Mouse (Mus musculus): Measurements from ENCODE around the gene Susd6.
A peak's percentile ranks its signal among the peaks of the same experiment; 100 is the strongest.
"Not testable (repeated sequence)": the region's sequence is repeated elsewhere in the genome, so short reads cannot be mapped to it uniquely, and the experiment has no call there.

Gene Susd6

DNA sequence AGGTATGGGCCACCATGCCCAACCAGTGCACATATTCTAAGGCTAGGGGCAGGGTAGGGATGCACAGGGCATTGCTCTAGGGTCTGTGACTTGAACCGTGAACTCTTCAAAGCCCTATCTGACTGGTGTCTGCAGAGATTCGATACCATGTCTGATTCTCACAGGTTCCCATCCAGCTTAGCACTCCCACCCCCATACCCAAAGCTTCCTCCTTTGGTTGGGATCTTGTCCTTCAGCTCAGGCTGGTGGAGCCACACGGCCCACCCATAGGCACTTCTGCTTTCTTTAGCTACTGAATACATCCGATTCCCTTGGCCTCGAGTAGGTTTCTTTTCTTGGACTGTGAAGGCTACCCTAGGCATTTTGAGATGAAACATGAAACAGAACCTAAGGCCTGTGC lies 5.3 kb upstream of the Susd6 start:
- DNase-seq (ENCODE audit: low read depth in 2 of 2, low spot score in 2 of 2), result no peak

DNA sequence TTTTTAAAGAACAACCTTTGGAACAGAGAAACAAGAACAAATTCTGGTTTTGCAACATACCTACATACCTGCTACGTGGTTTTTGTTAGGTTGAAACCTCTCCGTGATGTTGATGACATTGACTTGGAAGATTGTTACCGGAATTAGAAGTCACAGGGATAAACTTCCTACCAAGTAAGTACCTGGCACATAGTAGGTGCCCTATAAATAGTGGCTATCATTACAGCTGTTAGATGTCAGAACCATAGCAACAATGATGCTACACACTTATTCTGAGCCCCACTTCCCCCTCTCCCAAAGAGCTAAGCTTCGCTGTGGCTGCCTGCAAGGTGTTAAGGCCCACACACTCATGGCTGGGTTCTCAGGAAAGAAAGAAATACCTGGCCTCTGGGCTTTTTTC lies 4.7 kb upstream of the Susd6 start:
- no peak for DNase-seq (ENCODE audit: low read depth in 2 of 2, low spot score in 2 of 2)

DNA sequence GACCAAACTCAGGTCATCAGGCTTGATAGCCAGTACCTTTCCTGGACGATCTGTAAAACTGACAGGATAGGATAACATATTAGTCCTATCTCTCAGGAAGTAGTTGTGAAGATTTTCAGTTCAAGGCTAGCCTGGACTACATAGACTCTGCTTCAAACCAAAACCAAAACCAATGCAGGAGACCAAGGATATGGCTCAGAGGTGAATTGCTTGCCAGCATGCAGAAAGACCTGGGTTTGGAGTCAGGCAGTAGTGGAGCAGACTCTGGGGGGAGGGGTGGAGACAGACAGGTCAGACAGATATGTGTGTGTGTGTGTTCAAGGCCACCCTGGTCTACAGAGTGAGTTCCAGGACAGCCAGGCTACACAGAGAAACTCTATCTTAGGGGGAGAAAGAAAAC lies 3.7 kb upstream of the Susd6 start:
- no peak for DNase-seq (ENCODE audit: low read depth in 2 of 2, low spot score in 2 of 2)

DNA sequence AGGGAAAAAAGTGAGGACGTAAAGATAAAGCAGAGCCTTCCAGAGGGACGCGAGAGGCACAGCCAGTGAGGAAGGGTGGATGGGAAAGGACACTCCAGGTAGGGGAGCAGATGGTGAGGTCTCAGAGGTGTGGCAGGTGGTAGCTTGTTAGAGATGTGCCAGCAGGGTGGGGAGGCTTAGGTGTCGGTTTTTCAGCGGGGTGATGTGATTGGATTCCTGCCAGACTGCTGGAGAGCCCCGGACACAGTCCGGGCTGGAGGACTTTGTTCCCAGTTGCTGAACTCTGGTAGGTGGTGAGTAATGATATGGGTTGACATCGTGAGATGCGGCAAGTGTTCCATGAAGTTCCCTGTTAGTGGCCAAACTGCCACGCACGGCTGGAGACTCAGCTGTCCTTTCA lies 2.7 kb upstream of the Susd6 start:
- no peak for DNase-seq (ENCODE audit: low read depth in 2 of 2, low spot score in 2 of 2)

DNA sequence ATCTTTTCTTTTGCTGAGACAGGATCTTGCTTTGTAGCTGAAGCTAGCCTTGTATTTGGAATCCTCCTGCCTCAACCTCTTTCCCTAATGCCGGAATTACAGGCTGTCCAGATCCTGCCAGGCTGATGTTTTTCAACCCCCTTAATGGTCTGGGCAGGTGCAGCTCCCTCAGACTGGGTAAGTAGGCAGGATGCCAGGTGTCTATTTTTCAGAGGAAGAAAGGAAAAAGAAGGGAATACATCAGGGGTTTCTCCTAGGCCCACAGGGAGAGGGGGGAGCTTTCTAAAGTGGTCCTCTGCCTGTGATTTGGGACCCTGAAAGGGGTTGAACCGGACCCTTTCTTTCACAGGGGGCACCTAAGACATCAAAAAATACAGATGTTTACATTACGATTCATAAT lies 2.1 kb upstream of the Susd6 start:
- no peak for DNase-seq (ENCODE audit: low read depth in 2 of 2, low spot score in 2 of 2)

DNA sequence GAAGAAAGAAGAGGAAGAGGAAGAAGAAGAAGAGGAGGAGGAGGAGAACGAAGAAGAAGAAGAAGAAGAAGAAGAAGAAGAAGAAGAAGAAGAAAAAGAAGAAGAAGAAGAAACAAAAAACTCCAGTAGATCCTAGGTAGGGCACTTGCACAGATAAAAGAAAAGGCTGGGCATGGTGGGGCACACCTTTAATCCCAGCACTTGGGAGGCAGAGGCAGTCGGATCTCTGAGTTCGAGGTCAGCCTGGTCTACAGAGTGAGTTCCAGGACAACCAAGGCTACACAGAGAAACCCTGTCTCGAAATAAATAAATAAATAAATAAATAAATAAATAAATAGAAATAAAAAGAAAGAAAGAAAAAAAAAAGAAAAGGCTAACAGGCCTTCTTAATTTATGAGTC lies 1.0 kb upstream of the Susd6 start:
- not testable (repeated sequence) for DNase-seq (ENCODE audit: low read depth in 2 of 2, low spot score in 2 of 2)

DNA sequence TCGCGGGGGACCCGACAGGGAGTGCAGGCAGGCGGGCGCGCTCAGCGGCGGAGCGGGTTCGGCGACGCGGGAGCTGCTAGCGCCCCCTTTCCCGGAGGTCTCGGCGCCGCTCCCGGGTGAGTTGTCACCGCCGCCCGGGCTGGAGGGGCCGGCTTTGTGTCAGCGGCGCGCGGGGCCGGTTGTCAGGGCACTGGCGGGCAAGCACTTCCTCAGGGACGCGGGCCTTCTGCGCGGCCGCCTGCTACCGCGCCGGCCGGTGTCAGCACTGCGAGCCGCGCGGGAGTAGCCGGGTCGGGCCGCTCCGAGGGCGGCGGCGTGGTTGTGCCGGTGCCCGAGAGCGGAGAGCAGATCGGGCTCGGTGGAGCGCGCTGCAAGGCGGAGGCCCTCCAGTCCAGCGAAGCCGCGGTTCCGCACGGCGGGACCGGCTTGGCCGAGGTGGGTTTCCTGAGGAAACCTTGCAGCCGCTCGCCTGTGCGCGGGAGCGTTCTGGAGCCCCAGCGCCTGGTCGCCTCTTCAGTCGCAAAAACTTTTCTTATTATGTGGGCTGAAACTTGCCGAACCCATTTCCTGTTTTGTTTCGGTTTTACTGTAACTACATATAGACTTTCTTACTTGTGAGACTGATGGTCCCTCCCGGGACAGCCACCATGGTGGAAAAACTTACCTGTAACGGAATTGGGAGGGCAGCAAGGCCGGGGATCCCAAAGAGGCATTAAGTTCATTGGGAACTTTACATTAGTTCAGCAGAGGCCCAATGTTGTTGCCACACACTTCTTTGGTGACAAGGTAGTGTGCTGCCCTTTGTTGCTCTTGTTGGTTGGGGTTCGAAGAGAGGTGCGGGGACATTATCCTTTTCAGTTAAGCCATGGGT lies 625 bp downstream of the Susd6 start:
- DNase-seq (ENCODE audit: low read depth in 2 of 2, low spot score in 2 of 2), result peak; percentile 62 to 70

DNA sequence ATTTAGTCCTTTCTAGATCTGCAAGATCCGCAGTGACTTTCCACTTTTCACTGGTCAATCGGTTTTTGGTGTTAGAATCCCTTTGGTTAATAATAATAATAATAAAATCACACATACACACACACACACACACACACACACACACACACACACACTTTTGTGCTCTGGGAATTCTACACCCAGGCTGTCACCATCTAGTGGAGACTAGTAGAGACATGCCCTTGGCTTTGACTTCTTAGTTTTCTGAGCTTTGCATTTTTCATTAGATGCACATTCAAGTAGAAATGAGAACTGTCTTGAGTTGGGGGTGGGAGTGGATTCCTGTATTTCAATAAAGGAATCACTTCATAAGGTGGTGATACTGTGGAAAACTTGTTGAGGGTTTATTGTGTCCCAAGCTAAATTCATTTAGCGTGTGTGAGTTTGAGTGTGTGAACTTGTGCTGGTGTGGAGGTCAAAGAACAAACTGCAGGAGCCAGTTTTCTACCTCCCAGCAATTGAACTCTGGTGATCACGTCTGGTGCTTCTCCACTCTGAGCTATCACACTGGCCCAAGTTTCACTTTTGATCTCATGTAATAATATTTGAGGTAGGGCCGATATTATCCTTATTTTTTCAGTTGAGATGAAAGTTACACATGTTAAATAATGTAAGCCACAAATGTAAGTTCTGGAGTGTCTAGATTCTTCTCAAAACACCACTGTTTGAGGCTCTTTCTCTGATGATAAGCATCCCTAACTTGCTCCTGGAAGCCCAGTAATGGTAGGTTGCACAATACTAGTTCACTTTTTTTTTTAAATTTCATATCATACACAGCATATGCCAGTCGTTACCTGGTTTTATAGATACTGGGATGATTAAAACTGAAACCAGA lies 1.5 kb downstream of the Susd6 start:
- DNase-seq (ENCODE audit: low read depth in 2 of 2, low spot score in 2 of 2), result no peak

DNA sequence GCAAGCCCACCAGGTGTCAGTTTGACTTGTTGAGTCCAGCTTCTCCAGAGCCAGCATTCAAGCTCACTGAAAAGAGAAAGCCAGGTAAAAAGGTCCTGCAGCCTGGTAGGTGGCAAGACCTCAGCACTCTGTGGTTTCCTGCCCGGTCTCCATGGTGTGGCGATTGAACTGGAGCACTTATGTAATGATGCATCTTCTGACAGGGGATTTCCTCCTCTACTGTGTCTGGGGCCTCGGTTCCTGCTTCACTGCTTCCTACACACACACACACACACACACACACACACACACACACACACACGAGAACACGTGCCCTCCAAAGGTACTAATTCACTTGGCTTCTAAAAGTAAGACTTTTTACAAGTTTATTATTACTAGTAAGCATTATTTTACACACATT lies 2.6 kb downstream of the Susd6 start:
- DNase-seq (ENCODE audit: low read depth in 2 of 2, low spot score in 2 of 2), result peak; percentile 71 to 72

DNA sequence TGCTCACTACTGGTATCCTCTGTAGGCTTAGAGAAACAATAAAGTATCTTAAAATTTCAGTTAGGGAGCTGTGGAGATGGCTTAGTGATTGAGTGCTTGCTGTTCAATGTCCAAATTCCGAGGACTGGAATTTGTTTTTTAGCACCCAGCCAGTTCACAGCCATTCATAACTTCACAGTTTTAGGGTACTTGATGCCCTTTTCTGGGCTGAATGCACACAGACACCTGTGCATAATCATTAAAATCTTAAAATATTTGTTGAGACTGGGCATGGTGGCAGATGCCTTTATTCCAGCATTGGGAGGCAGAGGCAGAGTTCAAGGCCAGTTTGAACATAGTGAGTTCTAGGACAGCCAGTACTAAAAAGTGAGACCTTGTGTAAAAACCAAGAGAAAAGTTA lies 3.2 kb downstream of the Susd6 start:
- DNase-seq (ENCODE audit: low read depth in 2 of 2, low spot score in 2 of 2), result no peak

DNA sequence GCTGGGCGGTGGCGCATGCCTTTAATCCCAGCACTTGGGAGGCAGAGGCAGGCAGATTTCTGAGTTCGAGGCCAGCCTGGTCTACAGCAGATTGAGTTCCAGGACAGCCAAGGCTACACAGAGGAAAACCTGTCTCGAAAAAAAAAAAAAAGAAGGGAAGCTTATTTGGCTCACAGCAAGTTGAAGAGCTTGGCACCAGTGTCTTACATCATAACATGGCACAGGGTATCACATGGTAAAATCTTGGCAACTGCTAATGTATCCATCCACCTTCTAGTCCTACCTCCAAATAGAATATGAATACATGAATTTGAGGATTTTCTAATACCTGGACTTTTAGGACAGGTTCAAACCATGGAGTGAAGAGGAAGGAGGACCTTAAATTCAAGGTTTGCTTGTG lies 4.2 kb downstream of the Susd6 start:
- no peak for DNase-seq (ENCODE audit: low read depth in 2 of 2, low spot score in 2 of 2)

DNA sequence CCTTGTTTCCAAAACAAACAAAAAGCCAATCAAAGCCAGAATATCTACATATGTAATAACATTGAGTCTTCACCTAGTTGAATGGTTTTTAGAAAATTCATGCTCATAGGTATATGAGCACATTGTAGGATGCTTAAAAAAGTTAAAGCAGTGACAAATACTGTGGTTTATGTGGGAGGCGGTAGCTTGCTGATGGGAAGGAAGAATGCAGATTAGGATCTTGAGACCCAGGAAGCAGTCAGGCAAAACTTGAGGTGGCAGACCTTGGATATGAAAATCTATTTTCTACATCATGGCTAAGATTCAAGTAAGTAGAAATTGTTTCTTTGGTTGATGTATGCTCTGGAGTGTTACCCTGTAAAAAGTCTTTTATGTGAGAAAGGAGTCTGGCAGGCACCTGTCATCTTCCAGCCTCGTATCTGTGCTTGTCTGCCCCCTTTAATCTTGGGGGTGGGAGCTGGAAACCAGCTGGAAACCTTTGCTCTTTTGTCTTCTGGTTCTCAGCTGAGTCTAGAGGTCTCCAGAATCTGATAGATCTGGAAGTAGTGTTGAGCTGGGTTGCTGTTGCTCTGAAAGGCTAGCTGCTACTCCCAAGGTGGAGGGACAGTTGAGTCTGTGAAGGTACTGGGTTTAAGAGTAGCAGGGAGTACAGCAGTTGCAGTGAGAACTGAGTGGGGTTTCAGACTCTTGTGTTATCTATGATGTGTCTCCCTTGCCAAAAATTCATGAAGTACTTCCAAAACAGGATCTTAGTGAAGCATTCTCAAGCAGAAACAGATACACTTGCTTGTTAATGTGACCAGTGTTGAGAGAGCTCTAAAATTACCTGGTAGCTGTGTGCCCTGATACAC lies 4.8 kb downstream of the Susd6 start:
- no peak for DNase-seq (ENCODE audit: low read depth in 2 of 2, low spot score in 2 of 2)

DNA sequence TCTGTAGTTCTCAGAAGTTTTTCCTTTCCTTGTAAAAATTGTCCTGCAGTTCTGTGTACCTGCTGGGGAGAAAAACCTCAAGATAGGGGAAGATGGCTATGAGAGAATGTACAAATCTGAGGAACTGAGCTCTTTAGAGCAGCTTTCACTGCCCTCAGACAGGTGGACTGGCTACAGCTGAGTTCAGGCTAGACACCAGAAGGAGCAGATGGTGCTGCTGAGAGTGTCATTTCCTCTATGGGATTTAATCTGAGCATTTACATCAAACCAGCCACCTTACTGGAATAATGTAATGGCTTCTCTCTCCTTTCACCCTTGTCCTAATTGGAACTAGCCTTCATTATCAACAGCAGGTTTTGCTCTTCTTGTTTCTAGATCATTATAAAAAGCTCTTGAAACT lies 8.0 kb downstream of the Susd6 start:
- DNase-seq (ENCODE audit: low read depth in 2 of 2, low spot score in 2 of 2), result no peak

DNA sequence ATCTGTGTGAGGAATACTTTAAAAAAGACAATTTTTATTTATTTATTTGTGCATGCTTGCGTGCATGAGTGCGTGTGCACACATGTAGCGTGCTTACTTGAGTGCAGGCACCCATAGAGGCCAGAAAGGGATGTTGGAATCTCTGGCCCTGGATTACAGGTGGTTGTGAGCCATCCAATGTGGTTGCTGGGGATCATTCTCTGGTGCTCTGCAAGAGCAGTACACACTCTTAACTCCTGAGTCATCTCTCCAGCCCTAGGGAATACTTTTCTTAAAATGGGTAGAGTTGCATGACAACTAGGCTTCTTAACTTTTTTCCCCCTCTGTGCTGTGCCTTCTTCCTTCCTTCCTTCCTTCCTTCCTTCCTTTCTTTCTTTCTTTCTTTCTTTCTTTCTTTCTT lies 9.8 kb downstream of the Susd6 start:
- DNase-seq (ENCODE audit: low read depth in 2 of 2, low spot score in 2 of 2), result no peak

DNA sequence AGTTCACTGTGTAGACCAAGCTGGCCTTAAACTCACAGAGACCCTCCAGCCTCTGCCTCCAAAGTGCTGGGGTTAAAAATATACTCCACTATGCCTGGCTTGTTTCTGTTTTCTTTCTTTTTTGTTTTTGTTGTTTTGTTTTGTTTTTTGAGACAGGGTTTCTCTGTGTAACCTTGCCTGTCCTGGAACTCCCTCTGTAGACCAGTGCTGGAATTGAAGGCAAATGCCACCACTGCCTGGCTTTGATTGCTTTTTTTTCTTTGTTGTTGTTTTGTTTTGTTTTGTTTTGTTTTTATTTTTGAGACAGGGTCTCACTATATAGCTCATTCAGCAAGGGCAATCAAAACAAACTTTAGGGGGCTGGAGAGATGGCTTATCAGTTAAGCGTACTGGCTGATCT lies 11.1 kb downstream of the Susd6 start:
- no peak for DNase-seq (ENCODE audit: low read depth in 2 of 2, low spot score in 2 of 2)

DNA sequence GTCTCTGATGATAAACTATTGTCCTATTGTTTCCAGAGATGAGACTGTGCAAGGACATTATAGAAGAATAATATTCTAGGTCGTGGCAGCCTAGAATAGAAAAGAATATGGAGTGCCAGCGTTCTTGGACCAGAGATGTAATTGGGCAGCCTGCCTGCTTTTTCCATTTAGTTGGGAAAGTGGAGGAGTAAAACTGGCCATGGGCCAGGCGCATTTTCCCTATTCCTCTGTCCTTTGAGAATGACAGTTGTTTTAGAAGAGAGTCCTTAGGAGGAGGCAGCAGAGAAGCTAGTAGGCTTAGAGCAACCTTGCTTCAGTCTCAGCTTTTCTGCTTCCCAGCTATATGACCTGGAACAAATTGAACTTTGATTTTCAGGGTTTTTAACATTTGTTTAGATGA lies 13.6 kb downstream of the Susd6 start:
- no peak for DNase-seq (ENCODE audit: low read depth in 2 of 2, low spot score in 2 of 2)

DNA sequence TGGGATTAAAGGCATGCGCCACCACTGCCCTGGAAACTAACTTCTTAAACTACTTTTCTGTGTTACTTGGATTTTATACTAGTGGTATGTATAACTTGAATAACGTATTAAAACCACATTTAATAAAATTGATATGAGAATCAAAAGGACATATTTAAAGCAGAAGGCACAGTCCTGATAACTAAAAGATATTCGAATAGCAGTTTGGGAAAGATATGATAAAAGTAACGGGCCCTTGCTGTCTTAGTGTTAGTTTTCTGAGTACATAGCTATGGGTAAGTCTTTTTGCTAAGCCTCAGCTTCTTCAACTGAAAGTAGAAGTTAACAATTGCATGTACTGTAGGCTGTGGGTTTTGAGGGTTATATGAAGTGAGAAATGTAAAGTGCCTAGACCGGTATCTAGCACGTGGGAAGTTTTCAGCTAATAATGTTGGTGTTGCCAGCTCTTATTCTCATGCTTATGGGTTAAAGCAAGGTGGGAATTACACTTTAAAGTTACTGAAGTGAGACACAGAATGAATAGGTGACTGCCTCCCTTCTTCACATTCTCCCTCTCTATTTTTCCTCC lies 14.6 kb downstream of the Susd6 start:
- no peak for DNase-seq (ENCODE audit: low read depth in 2 of 2, low spot score in 2 of 2)

DNA sequence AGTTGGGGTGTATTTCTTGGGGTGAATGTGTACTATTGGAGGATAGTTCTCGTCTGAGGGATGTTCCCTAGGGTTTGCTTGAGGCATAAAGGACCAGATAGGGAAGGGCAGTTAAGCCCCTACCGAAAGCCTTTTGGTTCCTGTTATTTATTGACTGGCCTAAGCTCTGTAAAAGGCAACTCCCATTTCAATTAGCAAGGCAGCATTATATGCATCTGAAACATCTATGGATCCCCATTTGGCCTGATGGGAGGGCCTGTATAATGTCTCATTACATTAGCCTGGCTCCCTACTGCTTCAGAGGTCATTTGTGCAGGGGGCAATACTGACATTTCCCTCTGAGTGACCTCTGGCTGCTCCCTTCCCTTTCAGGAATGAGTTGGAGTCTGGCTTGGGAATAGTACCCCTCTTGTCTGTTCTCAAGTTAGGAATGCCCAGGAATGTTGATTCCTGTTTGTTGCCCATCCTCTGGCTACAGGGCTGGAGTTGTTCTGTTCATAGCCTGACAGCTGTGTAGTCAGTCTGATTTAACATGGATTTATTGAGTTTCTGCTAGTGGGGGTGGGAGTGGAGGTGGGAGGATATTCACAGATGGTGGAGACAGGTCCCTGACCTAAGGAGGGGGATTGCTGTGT lies 17.3 kb downstream of the Susd6 start:
- no peak for DNase-seq (ENCODE audit: low read depth in 2 of 2, low spot score in 2 of 2)

DNA sequence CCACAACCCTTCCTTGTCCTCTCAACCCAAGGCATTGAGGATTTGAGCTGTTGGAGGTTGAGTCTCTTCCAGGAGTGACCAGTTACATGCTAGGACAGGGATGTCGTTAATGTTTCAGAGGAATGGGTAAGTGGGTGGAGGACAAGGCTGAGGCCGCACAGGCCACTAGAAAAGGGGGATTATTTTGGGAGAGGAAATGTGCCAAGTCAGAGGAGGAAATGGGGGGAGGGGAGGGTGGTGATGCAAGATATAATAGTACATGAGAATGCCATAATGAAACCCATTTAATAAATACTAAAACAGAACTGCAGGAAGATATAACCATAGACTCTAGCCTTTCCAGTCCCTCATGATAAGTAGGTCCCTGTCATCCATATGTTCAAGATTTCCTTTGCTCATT lies 19.7 kb downstream of the Susd6 start:
- DNase-seq (ENCODE audit: low read depth in 2 of 2, low spot score in 2 of 2), result no peak

DNA sequence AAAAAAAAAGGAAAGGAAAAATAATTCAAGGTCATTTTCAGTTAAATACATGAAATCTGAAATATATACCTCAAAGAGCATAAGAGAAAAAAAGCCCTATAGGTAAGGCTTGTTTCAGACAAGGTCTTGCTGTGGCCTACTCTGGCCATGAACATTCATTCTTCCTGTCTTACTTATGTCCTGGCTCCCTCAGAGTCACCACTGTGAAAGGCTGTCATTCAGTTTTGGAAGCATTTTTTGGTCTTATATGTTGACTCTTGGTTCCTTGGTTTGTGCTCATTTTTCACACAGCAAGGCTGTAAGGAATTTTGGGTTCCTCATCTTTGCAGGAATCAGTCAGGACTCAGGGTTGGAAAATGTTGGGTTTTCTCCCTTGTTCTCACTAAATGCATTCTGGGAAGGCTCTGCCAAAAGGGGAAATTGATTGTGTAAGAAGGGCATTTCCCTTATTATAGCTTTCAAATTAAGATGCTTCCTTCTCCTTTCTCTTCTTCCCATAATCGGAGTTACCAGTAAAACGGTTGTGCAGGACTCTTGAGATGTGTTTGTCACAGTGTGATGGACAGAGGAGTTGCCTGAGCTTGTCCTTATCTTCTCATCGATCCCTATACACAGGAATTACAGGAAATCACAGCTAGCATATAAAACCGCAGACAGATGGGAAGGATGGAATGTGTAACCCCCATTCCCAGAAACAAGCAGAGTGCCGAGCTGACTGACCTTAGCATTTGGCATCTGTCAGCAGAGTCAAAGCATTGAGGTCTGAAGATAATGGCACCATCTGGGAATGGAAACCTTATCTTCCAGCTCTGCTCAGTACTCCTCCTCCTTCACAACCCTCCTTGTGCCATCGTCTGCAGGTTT lies 21.6 kb downstream of the Susd6 start:
- no peak for DNase-seq (ENCODE audit: low read depth in 2 of 2, low spot score in 2 of 2)

Measured in CD8-positive naive resting alpha-beta T cell, adult 2 months (primary cell).